Mouse (Mus musculus): ENCODE measurements at regions not wholly inside any gene's neighbourhood (a gene's known extent, or its start where the extent isn't known, plus 50 kb on each side); places are given as distances from the start of the nearest gene placed in this dataset.

- TF ChIP-seq CTCF (conservative IDR thresholded peaks at IDR 0.05 in 1 of 2, IDR thresholded peaks at IDR 0.05 in 1 of 2; ENCODE audit: low read depth in 2 of 2, low read length in 2 of 2) (no peak), USF2 (conservative IDR thresholded peaks at IDR 0.05; ENCODE audit: low read depth, low read length) (no peak)
Observed at GRCm38 (mm10) chr3:31841253-31841652, 61.1 kb upstream of the Kcnmb2 start.

All from CH12.LX (cell line).